8 mouse cellular contexts compared by ENCODE assay signal in genomic region chr8:111923383-111923804, GRCm38 (mm10). TPM values are rescaled to one million over a fixed set of nuclear protein-coding genes. Genes with fewer than 3 reads are reported as not detected.
A peak's percentile ranks its signal among the peaks of the same experiment; 100 is the strongest.
DNase-seq lines count a peak whose midpoint lies in the region; ATAC-seq and TF ChIP-seq lines count a peak whose summit lies in the region.

No protein-coding gene starts in this region.

- peak overlapping the region; percentile 58 for H3K4me3 ChIP-seq in cortical plate, adult 2 months (ENCODE audit: insufficient read depth, low read length)

- no peak for TF ChIP-seq POLR2A in cortical plate, adult 2 months (IDR thresholded peaks at IDR 0.05; ENCODE audit: extremely low read depth, insufficient read depth, low read length)

- peak; percentile 64 for TF ChIP-seq CTCF in cortical plate, adult 2 months (IDR thresholded peaks at IDR 0.05; ENCODE audit: extremely low read depth, insufficient read depth, low read length)

- H3K27ac ChIP-seq in cortical plate, adult 2 months (ENCODE audit: insufficient read depth, low read length), result no peak overlapping the region

- DNase-seq in urinary bladder, postnatal 14 days (ENCODE audit: low spot score), result peak; percentile 66
- no peak for DNase-seq in urinary bladder, postnatal 4 days (ENCODE audit: low spot score in 2 of 2)
- peak; percentile 63 for DNase-seq in adipocyte (ENCODE audit: low spot score)
- DNase-seq in heart, postnatal 25 days (ENCODE audit: low spot score), result peak; percentile 13
- DNase-seq in left cerebral cortex, postnatal 4 days, result peak; percentile 57
- no peak for DNase-seq in urinary bladder, postnatal 10 days (ENCODE audit: low spot score)

- 0 out of 2 replicates have a peak, but pooled peaks have one; percentile 33 for ATAC-seq in neutrophil, adult 5-6 weeks (ENCODE audit: extremely low read depth, insufficient number of reproducible peaks, low FRiP score, poor library complexity, severe bottlenecking)

- intact Hi-C loops in heart, postnatal 25 days (cut with DNase I), result loop anchor here (5.0 kb wide), 1 partner anchor 41 kb away; no protein-coding TSS in a partner anchor
- intact Hi-C loops in left cerebral cortex, postnatal 4 days (cut with DNase I), result no loop called here

- H3K4me1 ChIP-seq in cortical plate, adult 2 months (ENCODE audit: control insufficient read depth, insufficient read depth, low read length), result no peaks in the 10 kb centered on the region

RNA-seq across cellular contexts. Expression of gene Tmem231, which starts 10.3 kb away (rescaled TPM):
- polyA plus RNA-seq in cortical plate, adult 2 months (2012; rRNA removed), result 10.6 and 11.8 TPM in 2 replicates
- 1 to 10 TPM; 1.5 to 2.1 TPM for total RNA-seq in heart, postnatal 25 days (2021)
- 10 to 100 TPM; 11.6 to 11.9 TPM for total RNA-seq in left cerebral cortex, postnatal 4 days (2021)
- 0.47 and 1.2 TPM in 2 replicates for total RNA-seq in neutrophil, adult 5-6 weeks (2017)

RNA-seq across cellular contexts. Expression of gene Chst5, which starts 13.1 kb away (rescaled TPM):
- polyA plus RNA-seq in cortical plate, adult 2 months (2012; rRNA removed), result 1.2 and 1.4 TPM in 2 replicates
- total RNA-seq in heart, postnatal 25 days (2021), result not detected
- total RNA-seq in left cerebral cortex, postnatal 4 days (2021), result 1 to 10 TPM in 1 of 2 experiments, under 1 TPM in 1; 0.89 to 1.0 TPM
- not detected in 2 replicates for total RNA-seq in neutrophil, adult 5-6 weeks (2017)

RNA-seq across cellular contexts. Expression of gene Gabarapl2, which starts 17.1 kb away (rescaled TPM):
- polyA plus RNA-seq in cortical plate, adult 2 months (2012; rRNA removed), result 208 and 226 TPM in 2 replicates
- 100 to 1,000 TPM; 123 to 129 TPM for total RNA-seq in heart, postnatal 25 days (2021)
- 100 to 1,000 TPM; 192 to 198 TPM for total RNA-seq in left cerebral cortex, postnatal 4 days (2021)
- 76.9 and 79.2 TPM in 2 replicates for total RNA-seq in neutrophil, adult 5-6 weeks (2017)

RNA-seq across cellular contexts. Expression of gene Tmem170, which starts 46.8 kb away (rescaled TPM):
- 3.3 and 3.4 TPM in 2 replicates for polyA plus RNA-seq in cortical plate, adult 2 months (2012; rRNA removed)
- 1 to 10 TPM; 2.9 to 3.1 TPM for total RNA-seq in heart, postnatal 25 days (2021)
- total RNA-seq in left cerebral cortex, postnatal 4 days (2021), result 1 to 10 TPM; 2.6 to 2.9 TPM
- 3.7 and 4.1 TPM in 2 replicates for total RNA-seq in neutrophil, adult 5-6 weeks (2017)

Comparison
In these comparisons a context has a peak if more than half of its experiments do, and no peak if none do; other contexts are left out.
1. DNase-seq: peak in urinary bladder, postnatal 14 days (single experiment), adipocyte (single experiment), heart, postnatal 25 days (single experiment) and left cerebral cortex, postnatal 4 days (single experiment); none in urinary bladder, postnatal 4 days (0 of 2) and urinary bladder, postnatal 10 days (single experiment).